Mouse (Mus musculus): ENCODE data around the gene Matn3.
A peak's percentile ranks its signal among the peaks of the same experiment; 100 is the strongest.

The Matn3 gene

DNA sequence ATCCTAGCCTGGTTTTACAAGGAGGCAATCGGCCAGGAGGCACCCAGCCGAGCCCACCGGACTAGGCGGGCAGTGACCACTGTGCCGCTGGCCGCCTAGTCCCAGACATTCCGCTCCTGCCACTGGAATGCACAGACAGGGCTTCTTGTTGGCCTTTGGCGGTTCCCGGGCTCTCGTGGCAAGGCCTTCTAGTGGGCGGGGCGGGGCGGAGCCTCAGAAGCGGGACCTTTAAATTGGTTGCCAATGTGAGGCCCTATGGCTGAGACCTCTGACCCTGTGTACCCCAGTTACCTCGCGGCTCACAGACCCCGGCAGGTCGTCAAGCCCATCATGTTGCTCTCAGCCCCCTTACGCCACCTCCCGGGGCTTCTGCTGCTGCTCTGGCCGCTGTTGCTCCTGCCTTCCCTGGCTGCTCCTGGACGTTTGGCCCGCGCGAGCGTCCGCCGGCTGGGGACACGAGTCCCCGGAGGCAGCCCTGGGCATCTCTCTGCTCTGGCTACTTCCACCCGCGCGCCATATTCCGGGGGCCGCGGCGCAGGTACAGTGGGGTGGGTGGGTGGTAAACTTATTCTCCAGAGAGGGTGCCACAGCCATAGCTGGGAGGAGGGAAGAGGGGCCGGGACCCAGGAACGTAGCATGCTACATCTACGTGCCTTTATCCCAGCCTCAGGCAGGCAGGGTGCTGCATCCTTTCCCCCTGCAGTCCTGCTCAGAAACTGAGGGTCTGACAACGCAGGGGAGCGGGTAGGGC lies at the start of gene Matn3:
Gene Matn3 (plus strand): TSS at position 216 of the 751 bp plus-strand sequence.
- DNase-seq: peak; percentile 86

DNA sequence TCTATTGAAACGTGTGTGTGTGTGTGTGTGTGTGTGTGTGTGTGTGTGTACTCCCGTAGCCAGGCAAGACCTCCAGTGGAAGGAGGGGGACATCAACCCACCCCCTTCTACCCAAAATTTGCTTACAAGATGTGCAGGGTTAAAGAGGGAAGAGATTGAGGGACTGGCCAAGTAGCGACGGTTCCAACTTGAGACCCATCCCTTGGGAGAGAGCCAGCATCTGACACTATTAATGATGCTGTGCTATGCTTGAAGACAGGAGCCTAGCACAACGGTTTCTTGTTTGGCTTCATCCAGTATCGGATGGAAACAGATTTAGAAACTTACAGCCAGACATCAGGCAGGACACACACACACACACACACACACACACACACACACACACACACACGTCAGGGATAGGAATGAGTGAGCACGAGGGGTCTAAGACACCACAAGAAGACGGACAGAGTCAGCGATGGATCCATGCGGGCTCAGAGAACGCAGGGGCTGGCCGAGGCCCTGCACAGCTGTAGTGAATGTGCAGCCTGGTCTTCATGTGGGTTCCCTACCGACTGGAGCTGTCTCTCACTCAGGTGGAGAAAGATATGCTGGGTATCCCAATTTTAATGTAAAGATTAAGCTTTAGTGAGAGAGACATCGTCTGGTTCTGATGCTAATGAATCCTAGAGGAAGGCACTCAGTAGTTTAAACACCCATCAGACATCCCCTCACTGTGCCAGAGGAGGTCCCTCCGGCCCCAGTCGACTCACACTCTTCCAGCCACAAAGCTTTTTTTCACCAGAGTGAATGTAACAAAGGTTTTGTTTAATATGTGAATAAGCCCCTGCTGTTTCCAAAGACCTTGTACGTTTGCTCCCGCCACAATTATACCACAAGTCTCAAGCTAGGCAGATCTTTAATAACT lies 48.6 kb upstream of the Matn3 start:
- no peak for DNase-seq

DNA sequence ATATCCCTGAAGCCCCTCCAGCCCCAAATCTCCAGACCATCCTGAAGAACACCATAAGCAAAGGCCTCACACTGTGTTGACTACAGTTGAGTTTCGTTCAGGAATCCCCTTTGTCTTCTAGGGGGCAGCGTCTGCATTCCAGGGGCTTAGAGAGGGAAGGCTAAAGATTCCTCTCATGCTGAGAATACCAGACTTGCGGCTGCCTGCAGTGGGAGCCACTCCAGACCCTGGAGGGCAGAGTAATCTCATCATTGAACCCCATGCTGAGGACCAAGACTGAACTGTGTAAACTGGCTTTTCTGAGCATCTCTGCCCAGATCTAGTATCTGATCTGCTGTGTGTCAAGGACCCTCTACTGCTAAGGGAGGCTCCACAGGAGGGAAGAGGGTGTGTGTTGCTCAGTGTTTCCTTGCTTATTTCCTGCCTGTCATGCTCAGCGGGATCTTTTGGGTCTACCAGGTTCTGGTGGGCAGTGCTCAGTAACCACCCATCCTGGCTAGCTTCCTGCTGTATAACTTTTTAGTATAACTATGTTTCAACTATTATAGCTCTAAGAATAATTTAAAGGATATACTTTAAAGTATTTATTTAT lies 47.5 kb upstream of the Matn3 start:
- DNase-seq: no peak

DNA sequence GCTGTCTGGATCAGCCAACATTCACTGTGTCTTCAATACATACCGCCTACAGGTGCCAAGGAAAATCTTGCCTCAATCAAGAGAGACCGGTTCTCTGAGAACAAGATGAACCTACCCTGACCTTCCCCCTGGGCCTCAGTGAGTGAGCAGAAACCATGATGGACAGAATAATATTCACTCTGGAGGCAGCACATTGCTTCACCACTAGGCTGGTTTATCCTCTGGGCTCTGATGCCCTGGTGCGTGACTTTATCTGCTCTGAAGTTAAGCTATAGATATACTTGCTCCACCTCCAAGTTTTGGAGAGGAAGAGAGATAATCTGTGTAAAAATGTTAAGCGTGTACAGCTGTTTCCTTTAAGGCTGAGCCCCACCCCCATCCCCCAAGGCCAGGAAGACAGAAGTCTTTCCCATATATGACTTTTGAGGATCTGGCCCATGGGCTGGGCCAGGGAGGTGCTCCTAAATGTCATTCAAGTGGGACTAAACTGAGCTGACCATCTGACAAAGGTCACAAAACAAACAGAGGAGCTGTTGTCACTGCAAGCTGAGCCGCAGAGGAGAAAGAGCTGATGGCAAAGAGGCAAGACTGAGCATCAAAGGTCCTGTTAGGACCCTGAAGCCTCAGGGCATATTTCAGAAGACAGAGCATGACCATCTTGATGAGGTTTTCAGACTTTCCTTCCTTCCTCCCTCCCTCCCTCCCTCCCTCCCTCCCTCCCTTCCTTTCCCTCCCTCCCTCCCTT lies 46.6 kb upstream of the Matn3 start:
- peak; percentile 60 for DNase-seq

DNA sequence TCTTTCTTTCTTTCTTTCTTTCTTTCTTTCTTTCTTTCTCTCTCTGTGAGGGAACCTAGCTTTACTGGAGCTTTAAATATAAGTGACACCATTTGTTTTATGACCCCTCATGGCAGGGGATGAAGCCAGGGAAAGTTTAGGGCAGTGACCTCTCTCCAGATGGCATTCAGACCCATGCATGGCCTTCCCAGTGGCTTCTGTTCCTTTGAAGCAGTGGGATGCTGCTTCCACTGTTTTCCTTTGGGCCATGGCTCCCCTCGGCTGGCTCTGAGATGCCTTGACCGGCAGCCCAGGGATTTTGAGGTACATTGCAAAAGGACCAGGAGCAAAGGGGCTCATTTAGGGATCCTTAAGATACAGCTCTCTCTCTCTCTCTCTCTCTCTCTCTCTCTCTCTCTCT lies 45.8 kb upstream of the Matn3 start:
- DNase-seq: no peak

DNA sequence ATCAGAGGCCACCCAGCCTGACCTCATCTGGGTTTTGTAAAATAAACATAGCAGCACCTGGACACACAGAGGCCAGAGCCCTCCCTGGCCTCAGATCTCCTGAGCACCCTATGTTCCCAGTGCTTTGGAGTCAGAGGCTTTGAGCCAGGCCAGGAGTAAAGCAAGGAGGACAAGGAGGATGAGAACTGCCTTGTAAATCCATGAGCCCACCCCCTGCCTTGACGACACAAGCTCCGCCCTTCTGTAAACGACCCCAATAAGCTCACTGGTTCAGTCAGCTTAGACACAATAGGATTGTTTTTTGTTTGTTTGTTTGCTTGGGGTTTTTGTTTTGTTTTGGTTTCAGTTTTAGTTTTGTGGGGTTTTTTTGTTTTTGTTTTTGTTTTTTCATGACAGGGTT lies 45.2 kb upstream of the Matn3 start:
- DNase-seq: no peak

DNA sequence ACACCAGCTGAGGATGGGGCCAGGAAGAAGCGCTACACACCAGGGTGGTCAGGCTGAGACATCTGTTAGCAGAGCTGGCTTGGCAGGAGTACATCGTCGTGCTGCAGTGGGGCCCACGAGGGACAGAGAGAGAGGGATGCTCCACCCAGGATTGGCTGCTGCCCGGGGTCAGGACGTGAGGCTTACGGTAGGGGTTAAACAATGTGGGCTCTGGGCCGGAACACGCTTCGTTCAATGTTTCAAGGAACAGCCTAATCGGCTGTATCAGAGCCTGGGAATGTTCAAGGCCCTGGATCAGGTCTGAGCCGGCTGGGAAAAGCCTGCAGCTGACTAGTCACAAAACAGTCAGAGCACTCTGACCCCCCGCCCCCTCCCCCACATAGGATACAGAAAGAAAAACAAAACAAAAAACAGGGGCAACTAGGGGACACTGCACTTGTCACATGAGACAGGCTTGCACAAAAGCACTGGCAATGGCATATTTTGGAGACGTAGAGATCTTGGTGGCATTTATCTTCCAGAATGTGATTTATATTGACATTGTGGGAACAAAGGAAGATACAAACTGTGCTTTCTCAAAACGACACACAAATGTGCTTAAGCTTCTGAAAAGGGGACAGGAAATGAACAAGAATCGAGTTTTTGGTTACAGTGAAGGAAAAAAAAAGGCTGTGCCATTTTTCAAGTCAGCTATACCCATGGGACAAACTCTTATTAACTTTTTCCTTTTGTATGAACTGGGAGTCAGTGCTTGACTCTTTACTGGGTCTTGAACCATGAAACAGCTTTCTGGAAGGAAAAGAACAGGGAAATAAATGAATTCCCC lies 34.7 kb upstream of the Matn3 start:
- DNase-seq: peak; percentile 75

DNA sequence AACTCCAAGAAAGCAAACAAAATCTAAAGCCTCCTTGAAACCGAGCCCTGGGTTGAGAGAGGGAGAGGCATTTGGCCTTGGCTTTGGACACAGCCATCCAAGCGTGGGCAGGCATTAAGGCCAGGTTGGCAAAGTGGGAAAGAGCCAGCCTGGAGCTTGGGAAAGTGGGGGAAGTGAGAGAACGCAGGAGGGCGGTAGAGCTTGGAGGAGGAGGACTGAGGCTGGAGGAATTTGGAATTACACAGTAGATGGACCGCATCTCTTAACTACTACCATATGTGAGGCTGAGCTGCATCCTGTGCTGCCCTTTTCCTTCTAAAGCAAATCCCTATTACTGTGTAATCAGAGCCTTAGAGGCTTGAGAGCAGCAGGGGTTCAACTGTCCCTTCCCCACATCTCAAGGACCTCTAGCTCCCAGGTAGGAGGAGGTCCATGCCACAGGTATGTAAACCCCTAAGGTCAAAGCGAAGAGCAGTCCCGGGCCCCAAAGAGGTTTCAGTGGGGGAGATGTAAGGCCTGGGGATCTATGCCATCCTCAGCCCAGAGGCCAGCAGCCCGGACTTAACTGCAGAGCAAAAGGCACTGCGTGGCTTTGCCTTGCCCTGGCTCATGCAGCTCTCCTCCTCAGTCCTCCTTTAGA lies 33.9 kb upstream of the Matn3 start:
- peak; percentile 48 for DNase-seq

DNA sequence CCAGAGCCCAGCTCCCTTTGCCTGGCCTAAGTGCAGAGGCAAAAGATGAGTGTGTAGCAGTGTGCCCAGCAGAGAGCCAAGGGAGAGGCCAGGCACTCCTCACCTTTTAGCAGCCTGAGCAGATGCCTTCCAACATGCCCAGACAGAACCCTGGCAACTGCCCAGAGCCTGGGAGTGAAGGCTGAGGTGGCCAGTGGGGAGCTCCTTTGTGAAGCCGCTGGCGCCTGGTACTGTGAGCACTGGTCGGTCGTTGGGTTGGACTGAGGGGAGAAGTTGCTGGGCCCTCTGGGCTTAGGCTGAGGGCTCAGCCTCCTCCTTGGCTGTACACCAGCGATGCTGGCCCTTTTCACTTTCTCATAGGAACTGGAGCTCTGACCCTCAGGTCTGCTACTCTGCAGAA lies 31.4 kb upstream of the Matn3 start:
- peak; percentile 57 for DNase-seq

DNA sequence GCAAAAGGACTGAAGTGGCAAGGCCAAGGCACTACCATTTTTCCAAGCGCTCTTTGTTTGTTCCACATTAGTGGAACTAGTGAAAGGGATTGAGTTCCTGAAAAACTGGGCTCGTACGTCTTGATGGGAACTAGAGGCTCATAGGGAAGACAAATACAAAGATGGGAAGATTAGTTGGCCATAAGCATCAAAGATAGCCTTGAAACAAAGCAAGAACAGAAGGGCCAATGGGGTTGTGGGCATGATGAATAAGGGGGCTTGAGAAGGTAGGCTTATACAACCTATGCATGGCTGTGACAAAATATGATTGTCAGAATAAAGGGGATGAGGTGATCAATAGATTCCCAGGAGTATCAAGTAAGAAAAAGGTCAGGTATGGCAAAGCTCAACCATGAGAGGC lies 28.5 kb upstream of the Matn3 start:
- DNase-seq: no peak

DNA sequence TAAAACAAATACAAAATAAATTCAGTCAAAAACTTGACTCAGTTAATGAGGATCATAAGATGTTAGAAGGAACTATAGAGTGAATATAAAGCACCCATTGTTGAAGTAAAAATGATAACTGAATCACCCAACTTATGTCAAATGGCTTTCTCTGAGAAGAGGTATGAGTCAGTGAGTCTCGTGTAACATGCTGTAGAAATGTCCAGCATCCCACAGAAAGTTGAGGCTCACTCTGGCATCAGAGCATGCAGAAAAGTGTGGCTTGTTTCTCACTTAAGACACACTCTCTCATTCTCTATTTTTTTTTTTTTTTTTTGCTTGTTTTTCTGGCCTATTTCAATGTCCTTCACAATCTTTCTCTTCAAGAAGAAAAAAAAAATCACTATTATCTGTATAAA lies 26.7 kb upstream of the Matn3 start:
- DNase-seq: no peak

DNA sequence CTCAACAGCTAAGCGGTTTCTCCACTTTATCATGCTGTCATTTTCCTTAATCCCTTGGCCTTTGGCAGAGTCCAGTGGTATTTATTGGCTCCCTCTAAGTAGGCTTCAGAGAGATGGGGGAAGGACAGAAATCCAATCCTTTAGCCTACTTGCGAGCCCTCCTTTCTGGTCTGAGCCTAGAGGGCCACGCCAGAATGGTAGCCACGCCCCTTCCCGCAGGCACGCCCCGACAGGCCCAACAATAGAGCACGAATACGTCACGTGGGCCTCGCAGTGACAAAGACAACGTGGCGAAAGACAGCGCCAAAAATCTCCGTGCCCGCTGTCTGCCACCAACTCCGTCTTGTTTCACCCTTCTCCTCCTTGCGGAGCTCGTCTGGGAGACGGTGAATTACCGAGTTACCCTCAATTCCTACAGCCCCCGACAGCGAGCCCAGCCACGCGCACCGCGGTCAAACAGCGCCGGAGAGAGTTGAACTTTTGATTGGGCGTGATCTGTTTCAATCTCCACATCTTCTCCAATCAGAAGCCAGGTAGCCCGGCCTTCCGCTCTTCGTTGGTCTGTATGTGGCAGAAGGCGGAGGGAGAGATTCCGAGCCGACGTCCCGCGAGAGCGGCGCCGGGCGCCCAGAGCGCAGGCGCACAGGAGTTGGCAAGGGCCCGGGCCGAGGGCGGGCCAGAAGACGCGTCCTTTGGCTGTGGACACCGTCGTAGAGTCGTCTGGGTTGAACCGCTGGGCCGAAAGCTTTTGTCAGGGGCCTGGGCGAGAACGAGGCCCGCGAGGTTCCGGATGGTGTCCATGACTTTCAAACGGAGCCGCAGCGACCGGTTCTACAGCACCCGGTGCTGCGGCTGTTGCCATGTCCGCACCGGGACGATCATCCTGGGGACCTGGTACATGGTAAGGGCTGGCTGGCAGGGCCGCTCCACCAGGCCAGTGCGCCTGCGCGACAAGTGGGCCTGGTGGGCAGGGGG lies 26.0 kb upstream of the Matn3 start, which contains the start of gene Laptm4a:
Gene Laptm4a (plus strand): TSS at position 271 of the 975 bp plus-strand sequence.
- DNase-seq: peak; percentile 99

DNA sequence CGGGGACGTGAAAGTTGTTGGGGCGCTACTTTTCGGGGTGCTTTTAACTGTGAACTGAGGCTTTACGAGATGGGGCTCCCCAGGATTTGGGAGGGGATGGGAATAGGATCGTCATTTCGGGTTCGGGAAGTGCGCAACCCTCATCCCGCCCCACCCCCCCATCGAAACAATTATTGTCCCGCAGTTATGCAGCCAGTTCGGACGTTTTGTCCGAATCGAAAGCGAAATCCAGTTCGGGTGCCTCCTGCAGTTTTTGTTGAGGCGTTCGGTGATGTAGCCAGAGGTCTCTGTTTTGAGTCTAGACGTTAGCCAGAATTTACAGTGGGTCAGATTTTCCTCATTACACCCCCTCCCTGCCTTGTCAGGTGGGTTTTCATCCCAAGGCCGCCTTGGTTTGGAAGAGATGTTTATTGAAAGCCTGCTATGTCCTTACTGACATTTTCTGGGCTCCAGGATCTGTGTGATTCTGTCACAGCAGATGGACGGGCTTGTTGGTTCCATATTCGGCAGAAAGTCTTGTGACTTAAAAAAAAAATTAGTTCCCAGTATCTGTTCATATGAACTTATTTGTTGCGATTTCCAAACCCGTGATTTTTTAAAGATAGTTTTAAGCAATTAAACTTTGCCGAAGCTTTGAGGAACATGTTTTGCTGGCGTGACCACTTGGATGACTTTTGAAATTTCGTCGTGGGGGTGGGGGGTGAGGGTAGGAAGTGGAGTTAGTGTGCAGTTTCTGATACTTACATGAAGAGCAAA lies 25.2 kb upstream of the Matn3 start:
- DNase-seq: no peak

DNA sequence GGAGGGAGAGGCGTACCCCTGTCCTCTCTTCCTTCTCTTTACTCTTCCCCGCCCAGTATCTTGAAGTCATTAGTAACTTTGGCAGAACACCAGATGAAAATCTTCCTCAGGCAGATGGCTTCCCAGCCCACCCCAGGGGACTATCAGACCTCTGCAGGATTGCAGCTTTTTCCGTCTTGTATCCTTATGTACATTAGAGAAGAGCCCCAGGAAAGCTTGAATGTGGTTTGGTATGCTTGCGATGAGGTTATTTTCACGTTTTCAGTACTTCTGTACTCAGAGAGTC lies 24.7 kb upstream of the Matn3 start:
- peak; percentile 30 for DNase-seq

DNA sequence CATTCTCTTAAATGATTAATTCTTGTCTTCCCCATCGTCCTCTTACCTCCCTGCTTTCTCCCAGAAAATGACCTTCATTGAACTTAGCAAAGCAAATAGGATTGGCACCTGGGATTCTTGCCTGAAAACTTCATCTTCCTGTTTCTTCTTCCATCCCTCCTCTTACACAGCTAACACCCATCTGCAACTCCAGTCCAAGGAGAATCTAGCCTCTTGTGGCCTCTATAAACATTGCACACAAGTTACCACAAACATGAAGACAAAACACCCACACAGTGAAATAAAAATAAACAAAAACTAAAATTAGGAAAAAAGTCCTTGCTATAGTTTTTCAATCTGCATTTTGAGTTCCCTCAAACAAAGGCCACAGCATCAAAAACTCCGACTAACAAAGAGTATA lies 24.1 kb upstream of the Matn3 start:
- no peak for DNase-seq

DNA sequence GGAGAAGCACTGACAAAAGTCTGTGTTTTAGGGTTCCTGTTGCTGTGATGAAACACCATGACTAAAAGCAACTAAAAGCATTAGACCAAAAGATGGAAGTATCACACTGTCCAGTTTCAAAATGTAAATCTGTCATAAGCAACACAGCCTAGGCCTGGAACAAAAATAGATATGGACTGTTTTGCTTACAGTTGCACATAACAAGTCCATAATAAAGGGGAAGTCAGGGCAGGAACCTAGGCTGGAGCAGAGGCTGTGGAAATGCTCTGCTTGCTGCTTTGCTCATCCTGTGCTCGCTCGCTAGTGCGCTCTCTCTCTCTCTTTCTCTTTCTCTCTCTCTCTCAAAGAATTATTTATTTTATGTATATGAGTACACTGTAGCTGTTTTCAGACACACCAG lies 20.1 kb upstream of the Matn3 start:
- DNase-seq: no peak

DNA sequence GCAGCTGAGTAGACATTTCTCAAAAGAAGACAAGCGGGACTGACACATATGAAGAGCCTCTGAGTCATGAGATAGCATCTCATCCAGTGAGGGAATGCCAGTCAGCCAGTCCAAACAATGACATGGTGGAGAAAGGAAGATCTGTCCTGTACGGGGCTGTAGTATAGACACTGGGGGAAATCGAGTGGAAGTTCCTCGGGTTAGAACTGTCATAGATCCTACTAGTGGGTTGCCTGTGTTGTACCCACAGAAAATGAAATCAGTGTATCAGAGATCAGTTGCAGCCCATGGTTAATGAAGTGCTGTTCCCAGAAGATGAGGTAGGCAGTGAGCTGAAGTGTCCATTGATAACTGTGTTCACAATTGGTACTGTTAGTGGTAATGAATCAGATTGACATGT lies 19.0 kb upstream of the Matn3 start:
- no peak for DNase-seq

DNA sequence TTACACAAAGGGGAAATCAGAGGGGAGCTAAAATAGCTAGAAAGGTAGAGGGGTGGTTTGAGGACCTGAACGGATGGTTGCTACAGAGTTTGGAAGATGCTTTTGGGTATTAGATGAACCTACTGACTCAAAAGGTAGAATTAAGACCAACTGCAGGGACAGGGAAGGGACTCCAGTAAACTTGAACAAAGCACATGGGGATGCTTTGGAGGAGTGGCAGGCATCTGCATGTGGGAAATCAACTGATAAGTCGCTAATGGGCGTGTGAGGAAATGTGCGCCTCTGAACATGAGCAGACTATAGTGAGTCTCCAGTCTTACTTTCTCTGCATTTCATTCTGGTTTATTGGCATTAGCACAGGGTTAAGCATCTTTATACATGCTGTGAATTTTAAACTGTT lies 16.6 kb upstream of the Matn3 start:
- no peak for DNase-seq

DNA sequence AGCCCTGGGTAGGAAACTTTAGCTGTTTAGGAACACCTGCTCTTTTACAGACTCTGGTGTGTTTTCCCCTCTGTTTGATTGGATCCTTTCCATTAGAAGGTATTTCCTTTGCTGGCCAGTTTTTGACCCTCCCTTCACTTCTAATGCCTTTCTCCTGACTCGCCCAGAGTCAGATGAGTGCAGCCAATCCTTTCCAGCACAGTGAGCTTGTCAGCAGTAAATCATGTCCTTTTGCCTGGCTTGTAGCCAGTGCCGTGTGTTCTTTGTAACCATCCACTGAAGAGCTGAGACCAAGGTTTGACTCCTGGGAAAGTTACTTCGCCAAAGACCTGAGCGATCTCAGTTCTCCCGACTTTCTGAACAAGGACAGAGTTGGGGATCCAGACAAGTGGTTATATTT lies 12.4 kb upstream of the Matn3 start:
- peak; percentile 89 for DNase-seq

DNA sequence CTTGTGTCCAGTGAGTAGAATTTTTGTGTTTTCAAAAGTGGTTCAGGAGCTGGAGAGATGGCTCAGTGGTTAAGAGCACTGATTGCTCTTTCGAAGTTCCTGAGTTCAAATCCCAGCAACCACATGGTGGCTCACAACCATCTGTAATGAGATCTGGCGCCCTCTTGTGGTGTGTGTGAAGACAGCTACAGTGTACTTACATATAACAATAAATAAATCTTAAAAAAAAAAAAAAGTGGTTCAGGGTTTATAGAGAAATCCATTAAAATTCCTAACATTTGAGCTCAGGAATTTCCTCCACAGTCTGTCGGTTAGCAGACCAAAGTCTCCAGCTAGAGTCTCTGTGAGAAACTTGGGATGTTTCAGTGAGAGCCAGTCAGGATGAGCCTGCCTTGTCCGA lies 11.5 kb upstream of the Matn3 start:
- DNase-seq: peak; percentile 30
